Comparison of ENCODE assay signal across 26 mouse cellular contexts in the genomic region with DNA sequence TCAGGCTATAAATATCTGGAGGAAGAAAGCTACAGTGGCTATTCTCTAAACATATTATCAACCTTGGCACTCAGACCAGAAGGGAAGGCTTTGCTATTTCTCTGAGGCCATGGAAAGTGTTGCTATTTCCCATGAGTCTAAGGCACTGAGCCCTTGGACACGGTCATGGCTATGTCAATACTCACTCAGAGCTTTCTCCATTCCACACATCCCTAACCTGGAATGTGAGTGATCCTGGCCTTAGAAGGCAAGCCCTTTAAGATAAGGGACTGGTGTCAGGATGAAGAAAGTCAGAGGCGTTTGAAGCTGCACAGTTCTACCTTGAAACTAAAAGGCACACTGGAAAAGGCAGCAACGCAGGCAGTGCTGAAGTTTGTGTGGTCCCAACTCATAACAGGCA.
DNase-seq lines count a peak whose midpoint lies in the region; ATAC-seq and TF ChIP-seq lines count a peak whose summit lies in the region.
"Had no signal": no experiment of that assay in that cellular context is flagged by ENCODE, and none has a peak within 500 bp of the region (broad histone marks: within the 10 kb centered on the region; RNA-seq: fewer than 3 reads in every experiment).

No protein-coding gene starts in this region.

- DNase-seq in heart, postnatal 36 days = no peak
- DNase-seq in heart, adult 8-10 months (ENCODE audit: low spot score) = no peak
- no peak for DNase-seq in heart, postnatal 0 days (ENCODE audit: low spot score)
- DNase-seq in ovary, postnatal 14 days (ENCODE audit: low spot score) = no peak
- DNase-seq: adrenal gland, adult 2 months; adrenal gland, postnatal 25 days; cerebellum, adult 11-12 months; cerebellum, adult 8-10 months; cerebellum, postnatal 10 days; cerebellum, postnatal 36 days; embryo, embryonic 11 days; gastrocnemius, postnatal 25 days; kidney, adult 18-20 months; kidney, adult 9 months had no signal

- 36% methylated on average over 3 of the region's 3 CpGs for WGBS in heart, embryonic 11.5 days (ENCODE audit: insufficient replicate concordance)
- WGBS in heart, embryonic 14.5 days = 17% methylated on average over 3 of the region's 3 CpGs
- 20% methylated on average over 3 of the region's 3 CpGs for WGBS in heart, postnatal 0 days

- no peak overlapping the region for H3K9ac ChIP-seq in heart, embryonic 11.5 days (ENCODE audit: low read depth, low read length)
- H3K9ac ChIP-seq in heart, embryonic 14.5 days (ENCODE audit: low read length) = no peak overlapping the region
- no peak overlapping the region for H3K9ac ChIP-seq in heart, postnatal 0 days (replicated peaks; ENCODE audit: low read depth, low read length)
- H3K9ac ChIP-seq: embryonic facial prominence, embryonic 13.5 days; forebrain, embryonic 12.5 days; forebrain, embryonic 15.5 days; hindbrain, embryonic 14.5 days had no signal

- intact Hi-C loops in heart, postnatal 36 days (cut with DNase I) = no loop called here

- no peaks in the 10 kb centered on the region; the same call in 1 of the 2 replicates for H3K4me1 ChIP-seq in heart, embryonic 11.5 days (ENCODE audit: control insufficient read depth, insufficient read depth, low read length)
- 0 out of 4 replicates have a peak, but pooled peaks cover 0 to 3% of the 10 kb centered on the region in 2 experiments for H3K4me1 ChIP-seq in heart, embryonic 14.5 days (ENCODE audit: control insufficient read depth in 2 of 2, insufficient read depth in 2 of 2, low read length in 2 of 2)
- H3K4me1 ChIP-seq in heart, postnatal 0 days (ENCODE audit: control insufficient read depth, insufficient read depth) = no peaks in the 10 kb centered on the region
- H3K4me1 ChIP-seq: embryonic facial prominence, embryonic 10.5 days; embryonic facial prominence, embryonic 13.5 days; forebrain, embryonic 15.5 days had no signal

- no peak overlapping the region for H3K4me3 ChIP-seq in heart, embryonic 11.5 days (ENCODE audit: low read depth, low read length)
- H3K4me3 ChIP-seq in heart, embryonic 14.5 days (ENCODE audit: control insufficient read depth in 1 of 2, insufficient read depth in 1 of 2, low read depth in 1 of 2, low read length in 2 of 2) = no peak overlapping the region
- H3K4me3 ChIP-seq in heart, postnatal 0 days (ENCODE audit: low read depth, low read length) = no peak overlapping the region
- H3K4me3 ChIP-seq: embryonic facial prominence, embryonic 10.5 days; embryonic facial prominence, embryonic 13.5 days; erythroblast, embryonic 14.5 days; forebrain, embryonic 12.5 days; forebrain, embryonic 15.5 days had no signal

- no peak for TF ChIP-seq EP300 in heart, postnatal 0 days (IDR thresholded peaks at IDR 0.05; ENCODE audit: low read depth)

- no peaks in the 10 kb centered on the region for H3K36me3 ChIP-seq in heart, embryonic 11.5 days (ENCODE audit: control insufficient read depth, insufficient read depth, low read length)
- no peaks in the 10 kb centered on the region for H3K36me3 ChIP-seq in heart, embryonic 14.5 days (ENCODE audit: control insufficient read depth, insufficient read depth, low read length)
- H3K36me3 ChIP-seq in heart, postnatal 0 days (replicated peaks; ENCODE audit: control insufficient read depth, insufficient read depth, low read length) = no peaks in the 10 kb centered on the region
- H3K36me3 ChIP-seq: embryonic facial prominence, embryonic 10.5 days; embryonic facial prominence, embryonic 13.5 days; forebrain, embryonic 12.5 days; forebrain, embryonic 15.5 days had no signal

- no peaks in the 10 kb centered on the region for H3K27me3 ChIP-seq in heart, embryonic 11.5 days (ENCODE audit: control insufficient read depth, insufficient read depth, low read length)
- no peaks in the 10 kb centered on the region for H3K27me3 ChIP-seq in heart, embryonic 14.5 days (ENCODE audit: control insufficient read depth, insufficient read depth, low read length)
- no peaks in the 10 kb centered on the region for H3K27me3 ChIP-seq in heart, postnatal 0 days (ENCODE audit: control insufficient read depth, insufficient read depth, low read length)
- H3K27me3 ChIP-seq: embryonic facial prominence, embryonic 13.5 days; forebrain, embryonic 12.5 days; forebrain, embryonic 15.5 days had no signal

- H3K27ac ChIP-seq in heart, embryonic 11.5 days (ENCODE audit: low read depth, low read length) = no peak overlapping the region
- H3K27ac ChIP-seq in heart, embryonic 14.5 days (replicated peaks in 1 of 2; ENCODE audit: control insufficient read depth in 1 of 2, insufficient read depth in 1 of 2, low read depth in 2 of 2, low read length in 2 of 2) = peak overlapping the region; percentile 26 to 28; a peak in 1 of 4 replicates
- no peak overlapping the region for H3K27ac ChIP-seq in heart, postnatal 0 days (ENCODE audit: low read depth)
- H3K27ac ChIP-seq: embryonic facial prominence, embryonic 10.5 days; embryonic facial prominence, embryonic 13.5 days; forebrain, embryonic 12.5 days; forebrain, embryonic 15.5 days; hindbrain, embryonic 14.5 days; hindbrain, postnatal 0 days had no signal

- 0 out of 2 replicates have a peak, but pooled peaks have one; percentile 42 for ATAC-seq in heart, embryonic 11.5 days (replicated peaks; ENCODE audit: insufficient number of reproducible peaks, low FRiP score, low TSS enrichment)
- no peak; the same call in 1 of the 2 replicates for ATAC-seq in heart, embryonic 14.5 days (ENCODE audit: insufficient number of reproducible peaks, insufficient read depth, low FRiP score, low read depth)
- peak; percentile 60 for ATAC-seq in heart, postnatal 0 days (ENCODE audit: insufficient read depth, low read depth)
- ATAC-seq: CD4-positive, CD25-positive, alpha-beta regulatory T cell, adult 4 months; forebrain, embryonic 15.5 days; hindbrain, postnatal 0 days; inflammation-experienced regulatory T-cells, adult 6 months; intestine, embryonic 16.5 days had no signal

- H3K4me2 ChIP-seq in heart, embryonic 11.5 days = no peak overlapping the region
- no peak overlapping the region for H3K4me2 ChIP-seq in heart, embryonic 14.5 days (ENCODE audit: low read length)
- no peak overlapping the region for H3K4me2 ChIP-seq in heart, postnatal 0 days (ENCODE audit: low read depth, low read length)
- H3K4me2 ChIP-seq: embryonic facial prominence, embryonic 13.5 days; forebrain, embryonic 12.5 days; forebrain, embryonic 15.5 days; hindbrain, embryonic 14.5 days had no signal

- no peaks in the 10 kb centered on the region for H3K9me3 ChIP-seq in heart, embryonic 11.5 days (replicated peaks; ENCODE audit: control insufficient read depth, low read length)
- no peaks in the 10 kb centered on the region for H3K9me3 ChIP-seq in heart, embryonic 14.5 days (ENCODE audit: control insufficient read depth, low read length)
- no peaks in the 10 kb centered on the region for H3K9me3 ChIP-seq in heart, postnatal 0 days (replicated peaks; ENCODE audit: control insufficient read depth, low read length)
- H3K9me3 ChIP-seq: embryonic facial prominence, embryonic 10.5 days; embryonic facial prominence, embryonic 13.5 days; forebrain, embryonic 12.5 days; forebrain, embryonic 15.5 days had no signal

- TF ChIP-seq CTCF in heart, postnatal 0 days (IDR thresholded peaks at IDR 0.05; ENCODE audit: low read depth) = no peak

Comparison
In these comparisons a context has a peak if more than half of its experiments do, and no peak if none do; other contexts are left out.
1. H3K27ac ChIP-seq: peak in heart, embryonic 14.5 days (2 of 2); none in heart, embryonic 11.5 days (single experiment) and heart, postnatal 0 days (single experiment).